Mouse (Mus musculus) MEL (cell line): ENCODE data around the gene Negr1. TPM values are rescaled to one million over a fixed set of nuclear protein-coding genes. Genes with fewer than 3 reads are reported as not detected.

Experiments used
- DNase-seq: peaks from one replicate; pipeline ENCODE4 v3.0.0; 2011; ENCODE audit warnings: low read depth, low spot score
- H3K27ac ChIP-seq: 2 replicates; pipeline ENCODE4 v1.5.1; 2012; ENCODE audit warnings: low read depth, mild to moderate bottlenecking, control low read depth, low read length, moderate library complexity; ENCODE audit not compliant: control insufficient read depth
- H3K27me3 ChIP-seq, 2 experiments: fragments of 150-350 bp in 1 of 2; sonication (generic) in 1 of 2; 2 replicates each; pipeline ENCODE4 v1.6.1; 2012; ENCODE audit warnings: low read length in 2 of 2, mild to moderate bottlenecking in 2 of 2, improper control_type of control experiment in 1 of 2, moderate library complexity in 1 of 2; ENCODE audit not compliant: insufficient read depth in 2 of 2, control insufficient read depth in 1 of 2
- H3K36me3 ChIP-seq, 2 experiments: 2 replicates each; pipeline ENCODE4 v1.6.1; 2012 to 2014; ENCODE audit warnings: low read length in 2 of 2, improper control_type of control experiment in 1 of 2, inconsistent platforms in 1 of 2, mild to moderate bottlenecking in 1 of 2; ENCODE audit not compliant: insufficient read depth in 2 of 2, control insufficient read depth in 1 of 2
- H3K4me1 ChIP-seq, 2 experiments: fragments of 150-350 bp in 1 of 2; sonication (generic) in 1 of 2; 2 replicates each; pipeline ENCODE4 v1.6.1; 2012; ENCODE audit warnings: low read length in 2 of 2, improper control_type of control experiment in 1 of 2, mild to moderate bottlenecking in 1 of 2; ENCODE audit not compliant: insufficient read depth in 2 of 2, control insufficient read depth in 1 of 2
- H3K4me3 ChIP-seq, 2 experiments: fragments of 150-350 bp in 1 of 2; sonication (generic) in 1 of 2; 2 replicates each; pipeline ENCODE4 v1.5.1; 2012; ENCODE audit warnings: low read depth in 2 of 2, low read length in 2 of 2, mild to moderate bottlenecking in 2 of 2, moderate library complexity in 2 of 2, control low read depth in 1 of 2, improper control_type of control experiment in 1 of 2; ENCODE audit not compliant: control insufficient read depth in 1 of 2, insufficient read depth in 1 of 2
- H3K79me2 ChIP-seq: 2 replicates; pipeline ENCODE4 v1.6.1; 2012; ENCODE audit warnings: mild to moderate bottlenecking, low read length, moderate library complexity; ENCODE audit not compliant: control insufficient read depth, poor library complexity, insufficient read depth
- H3K9ac ChIP-seq: 2 replicates; pipeline ENCODE4 v1.6.1; 2012; ENCODE audit warnings: low read depth, mild to moderate bottlenecking, control low read depth, low read length, moderate library complexity; ENCODE audit not compliant: control insufficient read depth, poor library complexity, severe bottlenecking
- H3K9me3 ChIP-seq: fragments of 150-350 bp; sonication (generic); replicated peaks from 2 replicates; pipeline ENCODE4 v1.6.1; 2012; ENCODE audit warnings: mild to moderate bottlenecking, low read length, improper control_type of control experiment, moderate library complexity; ENCODE audit not compliant: insufficient read depth
- CHD1 ChIP-seq: IDR thresholded peaks from 2 replicates; pipeline ENCODE4 v1.6.1; 2012; ENCODE audit warnings: low read depth, mild to moderate bottlenecking, inconsistent platforms, low read length, improper control_type of control experiment
- CHD2 ChIP-seq: IDR thresholded peaks from 2 replicates; pipeline ENCODE4 v1.6.1; 2011; ENCODE audit warnings: low read length, improper control_type of control experiment
- E2F4 ChIP-seq: IDR thresholded peaks from 2 replicates; pipeline ENCODE4 v1.6.1; 2011; ENCODE audit warnings: low read depth, low read length, improper control_type of control experiment, borderline replicate concordance
- ELF1 ChIP-seq: IDR thresholded peaks from 2 replicates; pipeline ENCODE4 v1.6.1; 2014; ENCODE audit warnings: low read depth, mild to moderate bottlenecking, inconsistent platforms, low read length, improper control_type of control experiment, moderate library complexity
- ETS1 ChIP-seq: IDR thresholded peaks from 2 replicates; pipeline ENCODE4 v1.6.1; 2012; ENCODE audit warnings: low read depth, mild to moderate bottlenecking, inconsistent platforms, low read length, improper control_type of control experiment, moderate library complexity
- GATA1 ChIP-seq: IDR thresholded peaks from 2 replicates; pipeline ENCODE4 v1.6.1; 2011; ENCODE audit warnings: low read depth, low read length, improper control_type of control experiment
- JUND ChIP-seq: IDR thresholded peaks from 2 replicates; pipeline ENCODE4 v1.6.1; 2011; ENCODE audit warnings: low read depth, mild to moderate bottlenecking, improper control_type of control experiment, low read length
- MAFK ChIP-seq: IDR thresholded peaks from 2 replicates; pipeline ENCODE4 v1.6.1; 2011; ENCODE audit warnings: low read depth, mild to moderate bottlenecking, low read length, improper control_type of control experiment, borderline replicate concordance
- MEF2A ChIP-seq: IDR thresholded peaks from 2 replicates; pipeline ENCODE4 v1.6.1; 2014; ENCODE audit warnings: low read depth, mild to moderate bottlenecking, inconsistent platforms, low read length, improper control_type of control experiment; ENCODE audit not compliant: poor library complexity, insufficient replicate concordance, severe bottlenecking; ENCODE audit errors: extremely low read depth
- MXI1 ChIP-seq: IDR thresholded peaks from 2 replicates; pipeline ENCODE4 v1.6.1; 2011; ENCODE audit warnings: mild to moderate bottlenecking, low read depth, low read length, improper control_type of control experiment
- MYB ChIP-seq: IDR thresholded peaks from 2 replicates; pipeline ENCODE4 v1.6.1; 2011; ENCODE audit warnings: mild to moderate bottlenecking, low read depth, low read length, improper control_type of control experiment
- NELFE ChIP-seq: IDR thresholded peaks from 2 replicates; pipeline ENCODE4 v1.6.1; 2011; ENCODE audit warnings: low read depth, low read length, improper control_type of control experiment
- POLR2AphosphoS2 ChIP-seq: IDR thresholded peaks from 2 replicates; pipeline ENCODE4 v1.6.1; 2011; ENCODE audit warnings: low read length, improper control_type of control experiment
- SIN3A ChIP-seq: IDR thresholded peaks from 2 replicates; pipeline ENCODE4 v1.6.1; 2012; ENCODE audit warnings: low read length, improper control_type of control experiment, inconsistent platforms
- SMC3 ChIP-seq: IDR thresholded peaks from 2 replicates; pipeline ENCODE4 v1.6.1; 2011; ENCODE audit warnings: low read depth, low read length, improper control_type of control experiment
- TBP ChIP-seq: IDR thresholded peaks from 2 replicates; pipeline ENCODE4 v1.8.0; 2011; ENCODE audit warnings: low read depth, low read length, improper control_type of control experiment
- TCF12 ChIP-seq: IDR thresholded peaks from 2 replicates; pipeline ENCODE4 v1.6.1; 2014; ENCODE audit warnings: low read depth, mild to moderate bottlenecking, inconsistent platforms, low read length, improper control_type of control experiment, moderate library complexity
- USF1 ChIP-seq: IDR thresholded peaks from 2 replicates; pipeline ENCODE4 v1.6.1; 2014; ENCODE audit warnings: low read depth, mild to moderate bottlenecking, inconsistent platforms, low read length, improper control_type of control experiment, moderate library complexity
- USF2 ChIP-seq, 2 experiments: IDR thresholded peaks; 2 replicates each; pipeline ENCODE4 v1.6.1; 2011 to 2012; ENCODE audit warnings: improper control_type of control experiment in 2 of 2, low read length in 2 of 2, borderline replicate concordance in 1 of 2, inconsistent platforms in 1 of 2, low read depth in 1 of 2, mild to moderate bottlenecking in 1 of 2; ENCODE audit not compliant: insufficient read depth in 1 of 2
- ZC3H11A ChIP-seq: IDR thresholded peaks from 2 replicates; pipeline ENCODE4 v1.6.1; 2012; ENCODE audit warnings: low read depth, mild to moderate bottlenecking, inconsistent platforms, low read length, improper control_type of control experiment
- ZKSCAN1 ChIP-seq: IDR thresholded peaks from 2 replicates; pipeline ENCODE4 v1.6.1; 2012; ENCODE audit warnings: low read depth, mild to moderate bottlenecking, inconsistent platforms, low read length, improper control_type of control experiment, moderate library complexity
- ZMIZ1 ChIP-seq: IDR thresholded peaks from 2 replicates; pipeline ENCODE4 v1.6.1; 2012; ENCODE audit warnings: low read depth, mild to moderate bottlenecking, inconsistent platforms, low read length, improper control_type of control experiment, moderate library complexity
- ZNF384 ChIP-seq: IDR thresholded peaks from 2 replicates; pipeline ENCODE4 v1.6.1; 2012; ENCODE audit warnings: low read depth, mild to moderate bottlenecking, inconsistent platforms, low read length, improper control_type of control experiment
- polyA plus RNA-seq, 2 experiments: library from polyadenylated mRNA; stranded (reverse) in 1 of 2; unstranded in 1 of 2; fragments of >175 nt in 1 of 2; fragments of >200 nt in 1 of 2; gene quantifications; 2 replicates each; pipeline versions ENCODE4 v1.2.1 to v1.2.4; 2012; ENCODE audit warnings: low replicate concordance in 2 of 2, low read depth in 1 of 2; ENCODE audit not compliant: insufficient read length in 2 of 2, insufficient read depth in 1 of 2, missing spikeins in 1 of 2
- total RNA-seq: library from RNA; depleted of rRNA; stranded (reverse); fragments of 300-350 nt; gene quantifications from 2 replicates; pipeline ENCODE4 v1.2.3, GENCODE M21; 2012

Negr1 gene
- total and polyA plus RNA-seq, 3 experiments, result not detected

- Histone ChIP-seq H3K36me3 (no peaks in the 10 kb centered on the region), H3K9ac (no peak overlapping the region), H3K79me2 (no peaks in the 10 kb centered on the region), H3K4me3 (no peak overlapping the region), H3K27me3 (no peaks in the 10 kb centered on the region), H3K27ac (no peak overlapping the region), H3K4me1 (no peaks in the 10 kb centered on the region), H3K9me3 (no peaks in the 10 kb centered on the region)
- DNase-seq, result no peak
- TF ChIP-seq GATA1 (no peak), ZKSCAN1 (no peak), USF2 (IDR thresholded peaks at IDR 0.05; ENCODE audit: borderline replicate concordance in 1 of 2, insufficient read depth in 1 of 2, low read depth in 1 of 2, low read length in 2 of 2) (no peak), MYB (no peak), ETS1 (no peak), ZNF384 (no peak), TCF12 (no peak), SMC3 (no peak), USF1 (no peak), ZC3H11A (no peak), MEF2A (no peak), TBP (no peak), E2F4 (no peak), SIN3A (no peak), CHD2 (no peak), ELF1 (no peak), POLR2AphosphoS2 (no peak), MXI1 (no peak)
- TF ChIP-seq, all 39 proteins: peak for 0
These were observed 183.7 kb downstream of the Negr1 start for GRCm38 (mm10) chr3:156745218-156745770.

DNA sequence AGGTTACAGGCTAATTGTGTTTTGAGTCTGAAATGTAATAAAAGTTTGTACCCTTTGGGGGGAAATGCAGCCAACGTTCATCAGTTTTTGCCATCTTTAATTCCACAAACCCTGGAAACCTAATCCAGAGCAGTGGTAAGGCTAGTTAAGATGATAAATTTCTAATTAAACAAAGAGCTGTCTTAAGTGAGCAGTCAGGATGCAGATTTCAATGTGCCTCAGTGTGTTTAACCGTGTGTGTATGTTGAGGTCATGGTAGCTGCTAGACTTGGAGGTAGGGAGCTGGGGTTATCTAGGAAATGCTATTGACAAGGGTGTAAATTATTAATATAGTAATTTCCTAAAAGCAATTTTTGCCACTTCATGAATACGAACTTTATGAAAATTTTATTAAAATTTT, 185.9 kb downstream of the Negr1 start:
- no peaks in the 10 kb centered on the region for H3K79me2 ChIP-seq
- TF ChIP-seq ZC3H11A (no peak), MAFK (no peak), NELFE (no peak), ZMIZ1 (no peak), TCF12 (no peak), CHD1 (no peak), JUND (no peak)
- TF ChIP-seq, all 39 proteins: peak for 0
- DNase-seq, result no peak
- no peaks in the 10 kb centered on the region for H3K36me3 ChIP-seq
- H3K27me3 ChIP-seq, result no peaks in the 10 kb centered on the region
- no peak overlapping the region for H3K9ac ChIP-seq
- H3K4me3 ChIP-seq, result no peak overlapping the region
- no peaks in the 10 kb centered on the region for H3K9me3 ChIP-seq
- no peak overlapping the region for H3K27ac ChIP-seq
- no peaks in the 10 kb centered on the region for H3K4me1 ChIP-seq
